Mouse (Mus musculus) neural tube, embryonic 12.5 days (tissue): Measurements from ENCODE around the gene Celf5. TPM values are rescaled to one million over a fixed set of nuclear protein-coding genes. Genes with fewer than 3 reads are reported as not detected.

ENCODE experiments used
- ATAC-seq: fragments of 200-750 bp; cut with Nextera tagmentation; 2 replicates; pipeline ENCODE4 v1.8.0; 2017; ENCODE audit warnings: low read depth, mild to moderate bottlenecking, moderate TSS enrichment, moderate library complexity; ENCODE audit not compliant: low FRiP score
- H3K27ac ChIP-seq: fragments of 300-500 bp; sonication (generic); 2 replicates; pipeline ENCODE4 v1.5.1; 2016
- H3K27me3 ChIP-seq: fragments of 300-500 bp; sonication (generic); replicated peaks from 2 replicates; pipeline ENCODE4 v1.6.1; 2016; ENCODE audit warnings: mild to moderate bottlenecking
- H3K36me3 ChIP-seq: fragments of 300-500 bp; sonication (generic); 2 replicates; pipeline ENCODE4 v1.6.1; 2016; ENCODE audit warnings: mild to moderate bottlenecking
- H3K4me1 ChIP-seq: fragments of 300-500 bp; sonication (generic); 2 replicates; pipeline ENCODE4 v1.6.1; 2016
- H3K4me2 ChIP-seq: fragments of 300-500 bp; sonication (generic); replicated peaks from 2 replicates; pipeline ENCODE4 v1.6.1; 2016; ENCODE audit warnings: mild to moderate bottlenecking
- H3K4me3 ChIP-seq: fragments of 300-500 bp; sonication (generic); 2 replicates; pipeline ENCODE4 v1.5.1; 2016
- H3K9ac ChIP-seq: fragments of 300-500 bp; sonication (generic); 2 replicates; pipeline ENCODE4 v1.6.1; 2016; ENCODE audit warnings: mild to moderate bottlenecking
- H3K9me3 ChIP-seq: fragments of 300-500 bp; sonication (generic); 2 replicates; pipeline ENCODE4 v1.6.1; 2016; ENCODE audit warnings: mild to moderate bottlenecking
- WGBS: fragments of 180-500 bp; shearing (Covaris S2); methylation state at CpG from one replicate; pipeline ENCODE4 v1.1.7; 2016; 5-methylcytosine and 5-hydroxymethylcytosine counted together
- polyA plus RNA-seq: library from polyadenylated mRNA; unstranded; fragments of >200 nt; fragmentation: Nextera tagmentation; extraction: Ambion mirVana; gene quantifications from 2 replicates; pipeline ENCODE4 v1.2.1, GENCODE M21; 2016

Celf5 gene
- polyA plus RNA-seq, 1 experiment from 2014 or later = 32.3 TPM

DNA sequence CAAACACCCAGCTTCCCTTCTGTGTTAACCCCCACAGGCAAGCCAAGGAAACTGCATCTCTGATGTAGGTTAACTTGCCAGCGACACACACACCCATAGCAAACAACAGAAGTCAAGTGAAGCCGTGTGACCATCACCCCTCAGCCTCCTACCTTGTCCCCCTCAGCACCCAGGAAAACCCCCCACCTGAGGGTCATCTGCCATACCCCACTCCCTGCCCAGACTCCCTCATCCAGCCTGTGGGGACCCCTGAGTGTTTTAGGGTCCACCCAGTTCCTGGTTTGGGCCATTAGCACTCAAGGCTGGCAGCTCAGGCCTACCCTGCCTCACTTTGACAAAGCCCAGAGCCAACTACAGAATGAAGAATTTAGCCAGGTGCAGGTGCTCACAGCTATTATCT, 16.4 kb downstream of the Celf5 start:
- 95% methylated on average over 2 of the region's 2 CpGs for WGBS
- no peak overlapping the region for H3K9ac ChIP-seq
- H3K9me3 ChIP-seq = no peaks in the 10 kb centered on the region
- peaks cover 74% of the 10 kb centered on the region for H3K27me3 ChIP-seq
- no peak overlapping the region for H3K4me2 ChIP-seq
- H3K4me3 ChIP-seq = no peak overlapping the region
- no peak overlapping the region for H3K27ac ChIP-seq
- peaks cover 17% of the 10 kb centered on the region; the same call in 1 of the 2 replicates for H3K36me3 ChIP-seq
- ATAC-seq = no peak
- peaks cover 19% of the 10 kb centered on the region for H3K4me1 ChIP-seq

DNA sequence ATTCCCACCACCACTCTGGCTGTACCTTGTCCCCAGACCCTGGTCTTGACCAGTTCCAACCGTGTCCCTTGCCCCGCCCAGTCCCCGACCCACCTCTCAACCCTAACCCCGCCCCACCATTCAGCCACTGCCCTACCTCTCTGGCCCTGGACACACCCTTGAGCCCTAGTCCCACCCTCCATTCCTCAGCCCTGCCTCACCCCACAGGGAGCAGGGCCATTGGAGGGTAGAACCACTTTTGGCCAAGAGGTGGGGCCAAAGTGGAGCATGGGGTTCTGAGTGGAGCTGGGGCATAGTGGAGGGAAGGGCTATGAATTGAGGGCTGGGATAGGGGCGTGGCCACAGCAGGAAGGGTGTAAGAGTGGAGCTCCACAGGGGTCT, 17.3 kb downstream of the Celf5 start:
- H3K4me2 ChIP-seq = peak overlapping the region; percentile 68; the same call in 1 of the 2 replicates
- 3% methylated on average over 5 of the region's 5 CpGs for WGBS
- H3K9me3 ChIP-seq = no peaks in the 10 kb centered on the region
- H3K27ac ChIP-seq = no peak overlapping the region
- H3K27me3 ChIP-seq = peaks cover 81% of the 10 kb centered on the region
- H3K4me1 ChIP-seq = peaks cover 16% of the 10 kb centered on the region
- no peak overlapping the region for H3K4me3 ChIP-seq
- peaks cover 17% of the 10 kb centered on the region; the same call in 1 of the 2 replicates for H3K36me3 ChIP-seq
- no peak overlapping the region for H3K9ac ChIP-seq
- ATAC-seq = no peak; the same call in 1 of the 2 replicates

DNA sequence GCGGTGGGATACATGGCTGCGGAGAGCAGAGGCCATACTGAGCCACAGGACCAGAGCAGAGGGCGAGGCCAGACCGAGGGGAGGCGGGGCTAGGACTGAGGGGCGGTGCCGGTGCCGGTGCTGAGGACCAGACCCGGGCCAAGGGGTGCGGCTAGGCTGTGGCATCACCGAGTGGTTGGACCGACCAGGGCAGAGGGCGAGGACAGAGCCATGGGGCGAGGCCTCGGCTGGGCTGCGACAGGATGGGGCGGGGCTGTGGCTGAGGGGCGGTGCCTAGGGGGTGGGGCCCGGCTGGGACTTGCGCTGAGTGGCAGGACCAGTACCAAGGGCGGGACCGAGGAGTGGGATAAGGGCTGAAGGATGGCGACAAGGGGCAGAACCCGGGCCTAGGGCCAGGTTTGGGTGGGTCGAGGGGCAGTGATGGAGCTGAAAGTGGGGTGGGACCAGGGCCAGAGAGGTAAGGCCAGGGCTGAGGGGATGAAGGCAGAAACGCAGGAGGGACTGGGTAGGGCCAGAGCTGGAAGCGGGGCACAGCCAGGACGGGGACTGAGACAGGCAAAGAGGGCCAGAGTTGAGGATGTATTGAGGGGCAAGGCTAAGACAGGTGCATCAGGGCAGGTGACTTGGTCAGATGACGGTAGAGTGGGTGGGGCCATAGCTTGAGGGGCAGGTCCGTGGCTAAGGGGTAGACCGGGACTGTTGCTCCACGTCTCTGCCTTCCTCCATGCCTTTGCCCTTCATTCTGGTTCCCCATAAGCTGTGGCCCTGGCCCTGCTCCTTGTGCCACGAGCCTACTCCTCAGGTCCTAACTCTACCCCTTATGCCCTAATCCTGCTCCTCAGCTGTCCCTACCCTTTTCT, 17.9 kb downstream of the Celf5 start:
- H3K27ac ChIP-seq = no peak overlapping the region
- H3K27me3 ChIP-seq = peaks cover 83% of the 10 kb centered on the region
- H3K9me3 ChIP-seq = no peaks in the 10 kb centered on the region
- ATAC-seq = peak; percentile 83
- peaks cover 17% of the 10 kb centered on the region; the same call in 1 of the 2 replicates for H3K36me3 ChIP-seq
- H3K4me1 ChIP-seq = peaks cover 16% of the 10 kb centered on the region
- peak overlapping the region; percentile 68 for H3K4me2 ChIP-seq
- 3% methylated on average over 33 of the region's 33 CpGs for WGBS
- H3K4me3 ChIP-seq = peak overlapping the region; percentile 24
- peak overlapping the region; percentile 29 for H3K9ac ChIP-seq

DNA sequence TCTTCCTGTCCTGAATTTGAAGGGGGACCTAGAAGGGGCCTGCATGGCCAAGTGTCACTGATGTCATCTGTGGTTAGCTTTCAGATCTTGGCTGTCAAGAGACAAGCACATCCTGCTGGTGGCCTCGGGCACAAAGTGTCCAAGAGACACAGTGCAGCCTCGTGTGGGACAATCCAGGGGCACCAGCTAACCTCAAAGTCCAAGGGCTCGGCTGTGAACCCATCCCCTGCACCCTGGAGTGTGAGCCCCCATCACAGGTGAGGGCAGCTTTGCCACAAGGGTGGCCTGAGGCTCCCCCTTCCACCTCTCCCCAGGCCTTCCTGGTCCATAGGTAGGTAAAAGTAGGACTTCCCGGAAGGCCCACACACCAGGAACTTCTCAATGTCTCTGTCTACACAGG, 19.0 kb downstream of the Celf5 start:
- H3K4me3 ChIP-seq = no peak overlapping the region
- no peaks in the 10 kb centered on the region for H3K9me3 ChIP-seq
- peaks cover 16% of the 10 kb centered on the region for H3K4me1 ChIP-seq
- no peak overlapping the region for H3K27ac ChIP-seq
- no peak overlapping the region for H3K9ac ChIP-seq
- no peak for ATAC-seq
- peaks cover 91% of the 10 kb centered on the region for H3K27me3 ChIP-seq
- 63% methylated on average over 4 of the region's 4 CpGs for WGBS
- peak overlapping the region; percentile 68; the same call in 1 of the 2 replicates for H3K4me2 ChIP-seq
- peaks cover 11% of the 10 kb centered on the region; the same call in 1 of the 2 replicates for H3K36me3 ChIP-seq

DNA sequence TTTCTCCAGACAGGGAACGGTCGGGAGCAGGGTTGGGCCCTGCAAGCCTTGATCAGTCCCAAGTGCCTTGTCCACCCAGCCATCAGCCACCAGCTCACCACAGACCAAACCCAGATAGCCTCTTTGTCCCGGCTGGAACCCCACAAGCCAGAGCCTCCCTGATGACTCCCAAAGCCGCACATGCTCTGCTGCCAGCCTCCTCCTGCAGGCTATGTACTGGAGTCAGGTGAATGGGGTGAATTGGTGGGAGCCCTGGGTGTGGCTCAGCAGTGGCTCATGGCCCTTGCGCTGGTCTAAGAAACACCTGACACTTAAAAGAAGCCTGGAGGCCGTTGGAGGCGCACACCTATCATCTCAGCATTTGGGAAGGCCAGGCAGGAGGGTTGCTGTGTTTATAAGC, 19.6 kb downstream of the Celf5 start:
- Histone ChIP-seq H3K4me1 (peaks cover 16% of the 10 kb centered on the region), H3K4me2 (no peak overlapping the region), H3K9me3 (no peaks in the 10 kb centered on the region), H3K27me3 (peaks cover 94% of the 10 kb centered on the region), H3K27ac (no peak overlapping the region), H3K9ac (no peak overlapping the region), H3K36me3 (peaks cover 11% of the 10 kb centered on the region; the same call in 1 of the 2 replicates), H3K4me3 (no peak overlapping the region)
- ATAC-seq = no peak
- WGBS = 72% methylated on average over 7 of the region's 7 CpGs

DNA sequence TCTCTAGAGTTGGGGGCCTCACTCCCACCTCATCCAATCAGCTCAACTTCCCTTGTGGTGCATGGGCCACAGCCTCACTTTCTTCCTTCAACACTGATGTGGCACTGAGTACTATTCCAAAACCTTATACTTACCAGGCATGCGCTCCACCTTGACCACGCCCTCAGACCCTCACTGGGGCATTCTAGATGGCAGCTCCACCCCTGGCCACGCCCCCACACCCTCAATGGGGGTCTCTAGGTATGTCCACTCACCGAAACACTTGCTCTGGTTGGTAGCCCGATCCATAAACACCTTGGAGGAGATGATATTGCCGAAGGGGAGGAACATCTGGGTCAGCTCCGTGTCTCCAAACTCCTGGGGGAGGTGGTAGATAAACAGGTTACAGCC, 20.1 kb downstream of the Celf5 start:
- H3K4me1 ChIP-seq = peaks cover 16% of the 10 kb centered on the region
- peaks cover 95% of the 10 kb centered on the region for H3K27me3 ChIP-seq
- WGBS = 38% methylated on average over 7 of the region's 7 CpGs
- peaks cover 7% of the 10 kb centered on the region; the same call in 1 of the 2 replicates for H3K36me3 ChIP-seq
- H3K9me3 ChIP-seq = no peaks in the 10 kb centered on the region
- H3K27ac ChIP-seq = no peak overlapping the region
- H3K9ac ChIP-seq = no peak overlapping the region
- no peak for ATAC-seq
- no peak overlapping the region for H3K4me2 ChIP-seq
- H3K4me3 ChIP-seq = no peak overlapping the region

DNA sequence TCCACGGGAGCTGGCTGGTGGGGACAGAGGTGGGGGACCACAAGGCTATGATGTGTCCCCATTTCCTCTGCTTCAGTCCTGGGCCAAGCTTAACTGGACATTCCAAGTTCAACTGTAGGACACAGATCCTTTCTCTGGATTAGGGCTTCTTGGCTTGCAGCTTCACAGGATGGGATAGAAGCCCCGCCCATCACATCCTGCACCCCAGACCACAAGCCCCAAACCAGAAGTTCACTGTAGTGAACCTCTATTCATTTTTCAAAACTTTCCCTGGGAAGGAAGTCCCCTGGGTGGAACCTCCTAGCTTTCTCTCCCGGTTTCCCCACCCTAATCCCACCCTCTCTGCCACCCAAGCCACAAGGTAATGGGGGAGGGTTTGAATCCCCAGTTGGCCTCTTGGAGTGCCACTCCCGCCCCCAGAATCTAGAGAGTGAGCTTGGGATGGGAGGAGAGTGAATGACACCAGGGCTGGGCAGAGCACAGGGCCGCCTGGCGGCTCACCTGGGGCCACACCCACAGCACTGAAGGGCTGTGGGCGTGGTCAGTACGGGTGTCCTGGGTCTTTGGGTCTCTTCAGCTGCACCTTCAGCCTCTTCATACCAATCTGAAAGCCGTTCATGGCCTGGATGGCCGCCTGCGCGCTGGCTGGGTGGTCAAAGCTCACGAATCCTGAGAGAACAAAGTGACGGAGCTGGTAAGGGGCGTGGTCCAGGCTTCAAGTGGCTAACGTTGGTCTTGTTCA, 20.7 kb downstream of the Celf5 start:
- Histone ChIP-seq H3K27me3 (peaks cover 95% of the 10 kb centered on the region), H3K27ac (no peak overlapping the region), H3K4me1 (peaks cover 16% of the 10 kb centered on the region), H3K4me2 (no peak overlapping the region), H3K36me3 (peaks cover 7% of the 10 kb centered on the region; the same call in 1 of the 2 replicates), H3K9me3 (no peaks in the 10 kb centered on the region), H3K4me3 (no peak overlapping the region), H3K9ac (no peak overlapping the region)
- no peak for ATAC-seq
- 6% methylated on average over 16 of the region's 16 CpGs for WGBS

DNA sequence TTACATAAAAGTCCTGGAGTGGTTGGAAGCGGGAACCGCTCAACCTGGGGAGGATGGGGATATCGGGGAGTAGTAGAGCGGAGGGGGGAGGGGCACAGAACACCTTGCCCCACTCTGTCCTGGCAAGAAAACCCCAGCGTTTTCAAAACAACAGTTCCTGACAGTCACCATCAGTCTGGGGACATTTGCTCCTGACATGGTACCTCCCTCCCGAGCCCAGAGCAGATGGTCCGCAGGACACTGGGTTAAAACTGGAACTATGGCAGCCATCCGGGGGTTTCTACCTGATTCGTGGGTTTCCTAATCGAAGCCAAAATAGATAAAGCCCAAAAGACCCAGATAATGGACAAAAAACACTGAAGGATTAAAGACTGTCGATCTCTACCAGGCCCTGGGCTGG, 21.6 kb downstream of the Celf5 start:
- Histone ChIP-seq H3K4me1 (peaks cover 16% of the 10 kb centered on the region), H3K4me2 (no peak overlapping the region), H3K36me3 (peaks cover 4% of the 10 kb centered on the region; the same call in 1 of the 2 replicates), H3K9ac (no peak overlapping the region), H3K27ac (no peak overlapping the region), H3K9me3 (no peaks in the 10 kb centered on the region), H3K4me3 (no peak overlapping the region), H3K27me3 (peaks cover 95% of the 10 kb centered on the region)
- WGBS = 40% methylated on average over 11 of the region's 11 CpGs
- no peak for ATAC-seq

DNA sequence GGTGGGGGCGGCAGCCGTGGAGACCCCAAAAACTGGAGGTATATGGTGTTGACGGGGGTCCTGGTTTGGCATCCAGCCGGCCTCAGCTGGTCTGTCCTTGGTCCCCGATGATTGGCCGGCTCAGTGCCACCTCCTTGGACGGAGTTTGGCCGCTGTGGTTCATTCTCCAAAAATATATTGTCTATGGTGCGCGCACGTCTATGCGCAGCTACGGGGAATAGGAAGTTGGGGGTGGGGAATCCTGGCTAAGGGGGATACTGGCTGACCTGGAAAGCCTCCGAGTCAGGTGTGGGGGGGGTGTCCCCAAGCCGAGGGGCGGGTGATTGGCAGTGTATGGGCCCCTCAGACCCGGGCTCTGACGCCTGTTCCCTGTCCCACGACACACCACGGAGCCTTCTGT, 22.0 kb downstream of the Celf5 start:
- Histone ChIP-seq H3K27me3 (peaks cover 95% of the 10 kb centered on the region), H3K4me1 (peaks cover 16% of the 10 kb centered on the region), H3K4me3 (no peak overlapping the region), H3K27ac (no peak overlapping the region), H3K4me2 (no peak overlapping the region), H3K9me3 (no peaks in the 10 kb centered on the region), H3K9ac (no peak overlapping the region), H3K36me3 (no peaks in the 10 kb centered on the region)
- no peak for ATAC-seq
- 32% methylated on average over 20 of the region's 20 CpGs for WGBS

DNA sequence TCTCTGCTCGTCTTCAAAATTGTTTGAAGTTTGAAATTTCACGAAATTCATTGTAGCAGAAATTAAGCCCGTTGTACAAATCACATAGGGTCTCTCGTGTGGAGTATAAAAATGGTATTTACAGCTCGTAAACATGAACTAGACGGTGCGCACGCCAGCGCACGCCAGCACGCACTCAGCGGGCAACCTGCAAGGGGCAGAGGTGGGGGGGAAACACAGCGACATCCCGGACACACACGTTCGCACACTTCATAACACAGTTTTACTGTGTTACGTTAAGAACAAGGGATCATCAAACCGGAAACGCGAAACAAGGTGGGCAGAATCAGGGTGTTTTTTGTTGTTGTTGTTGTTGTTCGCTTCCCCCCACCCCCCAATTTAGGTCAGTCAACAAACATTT, 23.1 kb downstream of the Celf5 start:
- WGBS = 74% methylated on average over 21 of the region's 21 CpGs
- ATAC-seq = no peak

DNA sequence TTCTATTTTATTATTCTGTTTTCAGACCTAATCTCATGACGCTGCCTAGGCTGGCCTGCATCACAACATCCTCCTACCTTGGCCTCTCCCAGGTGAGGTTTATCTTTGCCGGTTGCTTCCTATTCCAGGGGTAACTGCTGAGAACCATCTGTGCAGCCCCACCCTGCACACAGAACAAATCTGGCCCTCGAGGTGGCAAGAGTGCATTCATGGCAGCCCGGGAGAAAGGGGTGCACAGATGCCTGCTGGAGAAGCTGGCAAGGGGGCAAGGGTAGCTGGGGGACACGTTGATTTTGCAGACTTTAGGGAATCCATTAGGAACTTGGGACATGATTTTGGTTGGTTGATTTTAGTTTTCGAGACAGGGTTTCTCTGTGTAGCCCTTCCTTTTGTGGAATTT, 24.2 kb downstream of the Celf5 start:
- 85% methylated on average over 6 of the region's 6 CpGs for WGBS

More for the DNA sequence above, 23.1 kb downstream of the Celf5 start:
- Histone ChIP-seq H3K4me2 (no peak overlapping the region), H3K9ac (no peak overlapping the region), H3K27ac (no peak overlapping the region), H3K4me1 (peaks cover 5% of the 10 kb centered on the region), H3K4me3 (no peak overlapping the region), H3K9me3 (no peaks in the 10 kb centered on the region), H3K36me3 (no peaks in the 10 kb centered on the region), H3K27me3 (peaks cover 95% of the 10 kb centered on the region)

DNA sequence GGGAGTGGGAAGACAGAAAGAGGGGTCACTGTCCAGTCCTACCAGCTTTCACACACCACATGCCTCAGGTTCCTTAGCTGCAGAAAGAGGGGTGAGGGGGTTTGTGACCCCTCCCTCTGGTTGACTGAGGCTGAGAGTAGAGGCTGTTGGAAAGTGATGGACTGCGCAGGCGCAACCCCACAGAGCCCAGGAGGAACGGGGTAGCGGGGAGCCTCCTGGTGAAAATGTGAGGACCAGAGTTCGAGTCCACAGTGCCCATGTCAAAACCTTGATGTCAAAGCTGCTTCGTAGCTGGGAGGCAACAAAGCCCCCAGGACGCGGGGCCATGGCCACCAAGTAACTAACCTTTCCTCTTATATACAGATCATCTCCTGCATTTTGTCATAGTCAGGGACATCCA, 24.9 kb downstream of the Celf5 start:
- no peaks in the 10 kb centered on the region for H3K4me1 ChIP-seq
- ATAC-seq = no peak
- no peak overlapping the region for H3K27ac ChIP-seq
- H3K9ac ChIP-seq = no peak overlapping the region
- no peak overlapping the region for H3K4me3 ChIP-seq
- H3K36me3 ChIP-seq = no peaks in the 10 kb centered on the region
- H3K4me2 ChIP-seq = no peak overlapping the region
- H3K9me3 ChIP-seq = no peaks in the 10 kb centered on the region
- 81% methylated on average over 8 of the region's 8 CpGs for WGBS
- peaks cover 93% of the 10 kb centered on the region for H3K27me3 ChIP-seq

More for the DNA sequence above, 24.2 kb downstream of the Celf5 start:
- Histone ChIP-seq H3K4me1 (no peaks in the 10 kb centered on the region), H3K9ac (no peak overlapping the region), H3K4me2 (no peak overlapping the region), H3K27ac (no peak overlapping the region), H3K27me3 (peaks cover 93% of the 10 kb centered on the region), H3K9me3 (no peaks in the 10 kb centered on the region), H3K36me3 (no peaks in the 10 kb centered on the region), H3K4me3 (no peak overlapping the region)
- no peak for ATAC-seq
